Mouse (Mus musculus): Measurements from ENCODE around the gene Vmn1r100. TPM values are rescaled to one million over a fixed set of nuclear protein-coding genes. Genes with fewer than 3 reads are reported as not detected.

Vmn1r100 gene
- not detected in 2 replicates for polyA plus RNA-seq (2012; rRNA removed)

GRCm38 (mm10) chr7:20417642-20418041 lies at the start of gene Vmn1r100:
Gene Vmn1r100, plus strand, starts transcription at chr7:20417942.

GRCm38 (mm10) chr7:20375310-20375709 lies 42.4 kb upstream of the Vmn1r100 start, which contains the start of gene Gm5728:
Gene Gm5728, minus strand, starts transcription at chr7:20375410.

GRCm38 (mm10) chr7:20442493-20442892 lies 24.8 kb downstream of the Vmn1r100 start, which contains the start of gene Vmn1r101:
Gene Vmn1r101, minus strand, starts transcription at chr7:20442593.

Other genes starting within 250 kb of the Vmn1r100 start
- gene Vmn1r94, start 249.6 kb upstream of the Vmn1r100 start, polyA plus RNA-seq (2012; rRNA removed), result not detected in 2 replicates
- not detected in 2 replicates for gene Vmn1r95, start 224.2 kb upstream of the Vmn1r100 start, polyA plus RNA-seq (2012; rRNA removed)
- not detected in 2 replicates for gene Gm6164, start 212.3 kb upstream of the Vmn1r100 start, polyA plus RNA-seq (2012; rRNA removed)
- not detected in 2 replicates for gene Gm4498, start 184.1 kb upstream of the Vmn1r100 start, polyA plus RNA-seq (2012; rRNA removed)
- not detected in 2 replicates for gene Gm5890, start 155.1 kb upstream of the Vmn1r100 start, polyA plus RNA-seq (2012; rRNA removed)
- not detected in 2 replicates for gene Gm4133, start 83.9 kb upstream of the Vmn1r100 start, polyA plus RNA-seq (2012; rRNA removed)
- not detected in 2 replicates for gene Gm5728, start 42.5 kb upstream of the Vmn1r100 start, polyA plus RNA-seq (2012; rRNA removed)
- gene Vmn1r101, start 24.7 kb downstream of the Vmn1r100 start, polyA plus RNA-seq (2012; rRNA removed), result not detected in 2 replicates
- gene Gm10670, start 57.0 kb downstream of the Vmn1r100 start, polyA plus RNA-seq (2012; rRNA removed), result not detected in 2 replicates
- not detected in 2 replicates for gene Vmn1r103, start 92.6 kb downstream of the Vmn1r100 start, polyA plus RNA-seq (2012; rRNA removed)
- gene Vmn1r104, start 115.9 kb downstream of the Vmn1r100 start, polyA plus RNA-seq (2012; rRNA removed), result not detected in 2 replicates
- not detected in 2 replicates for gene Gm5726, start 127.8 kb downstream of the Vmn1r100 start, polyA plus RNA-seq (2012; rRNA removed)
- not detected in 2 replicates for gene Gm4141, start 158.3 kb downstream of the Vmn1r100 start, polyA plus RNA-seq (2012; rRNA removed)
- not detected in 2 replicates for gene Gm4513, start 181.1 kb downstream of the Vmn1r100 start, polyA plus RNA-seq (2012; rRNA removed)

Measured in central nervous system, embryonic 14 days (tissue).